Mouse (Mus musculus): ENCODE data around the gene Lztr1. TPM values are rescaled to one million over a fixed set of nuclear protein-coding genes. Genes with fewer than 3 reads are reported as not detected.
"Not testable (repeated sequence)": the region's sequence is repeated elsewhere in the genome, so short reads cannot be mapped to it uniquely, and the experiment has no call there.

The Lztr1 gene
- polyA plus RNA-seq, 1 experiment from 2014 or later, result 136 TPM

- Histone ChIP-seq H3K4me3 (peak overlapping the region; percentile 44), H3K36me3 (peaks cover 21% of the 10 kb centered on the region), H3K27ac (replicated peaks) (no peak overlapping the region), H3K4me1 (replicated peaks) (peaks cover 12% of the 10 kb centered on the region), H3K9ac (peak overlapping the region; percentile 46; the same call in 1 of the 2 replicates), H3K27me3 (peaks cover 6% of the 10 kb centered on the region; the same call in 1 of the 2 replicates), H3K4me2 (peak overlapping the region; percentile 85), H3K9me3 (no peaks in the 10 kb centered on the region)
- peak; percentile 23; the same call in 1 of the 2 replicates for ATAC-seq (ENCODE audit: low FRiP score, low read depth)
- 49% methylated on average over 14 of the region's 14 CpGs for WGBS
Measured at GRCm38 (mm10) chr16:17488478-17489468, 19.7 kb upstream of the Lztr1 start.

GRCm38 (mm10) chr16:17489469-17490111, 18.9 kb upstream of the Lztr1 start, which contains the start of gene Aifm3:
Aifm3 (plus strand) TSS chr16:17489611.
- Histone ChIP-seq H3K27me3 (peaks cover 6% of the 10 kb centered on the region; the same call in 1 of the 2 replicates), H3K9ac (peak within 1 kb of the TSS; percentile 46), H3K4me2 (peak within 1 kb of the TSS; percentile 85), H3K4me1 (replicated peaks) (peaks cover 12% of the 10 kb centered on the region), H3K4me3 (peak within 1 kb of the TSS; percentile 44), H3K9me3 (no peaks in the 10 kb centered on the region), H3K27ac (replicated peaks) (no peak within 1 kb of the TSS), H3K36me3 (peaks cover 14% of the 10 kb centered on the region)
- peak; percentile 68 for ATAC-seq (ENCODE audit: low FRiP score, low read depth)
- under 1% methylated on average over 45 of the region's 47 CpGs for WGBS

GRCm38 (mm10) chr16:17491154-17491553, 17.3 kb upstream of the Lztr1 start:
- no peak overlapping the region for H3K27ac ChIP-seq (replicated peaks)
- H3K4me3 ChIP-seq, result no peak overlapping the region
- peaks cover 5% of the 10 kb centered on the region for H3K36me3 ChIP-seq
- H3K4me1 ChIP-seq (replicated peaks), result peaks cover 13% of the 10 kb centered on the region
- H3K27me3 ChIP-seq, result peaks cover 6% of the 10 kb centered on the region; the same call in 1 of the 2 replicates
- ATAC-seq (ENCODE audit: low FRiP score, low read depth), result no peak
- 87% methylated on average over 5 of the region's 5 CpGs for WGBS
- no peak overlapping the region for H3K9ac ChIP-seq
- no peaks in the 10 kb centered on the region for H3K9me3 ChIP-seq
- no peak overlapping the region for H3K4me2 ChIP-seq

- no peak for ATAC-seq (ENCODE audit: low FRiP score, low read depth)
- WGBS, result 66% methylated on average over 5 of the region's 5 CpGs
Measured at GRCm38 (mm10) chr16:17491896-17492561, 16.5 kb upstream of the Lztr1 start.

GRCm38 (mm10) chr16:17496499-17497305, 11.8 kb upstream of the Lztr1 start:
- 49% methylated on average over 2 of the region's 2 CpGs for WGBS
- no peaks in the 10 kb centered on the region for H3K36me3 ChIP-seq
- no peak overlapping the region for H3K4me2 ChIP-seq
- ATAC-seq (ENCODE audit: low FRiP score, low read depth), result 0 out of 2 replicates have a peak, but pooled peaks have one; percentile 4
- no peak overlapping the region for H3K4me3 ChIP-seq
- H3K4me1 ChIP-seq (replicated peaks), result peaks cover 17% of the 10 kb centered on the region
- H3K9ac ChIP-seq, result no peak overlapping the region
- peak overlapping the region; percentile 59; the same call in 1 of the 2 replicates for H3K27ac ChIP-seq (replicated peaks)
- H3K27me3 ChIP-seq, result no peaks in the 10 kb centered on the region
- no peaks in the 10 kb centered on the region for H3K9me3 ChIP-seq

More at GRCm38 (mm10) chr16:17491896-17492561, 16.5 kb upstream of the Lztr1 start:
- H3K4me1 ChIP-seq (replicated peaks), result peaks cover 21% of the 10 kb centered on the region
- no peak overlapping the region for H3K4me3 ChIP-seq
- no peak overlapping the region for H3K27ac ChIP-seq (replicated peaks)
- no peak overlapping the region for H3K9ac ChIP-seq
- H3K27me3 ChIP-seq, result peaks cover 6% of the 10 kb centered on the region; the same call in 1 of the 2 replicates
- no peak overlapping the region for H3K4me2 ChIP-seq
- H3K36me3 ChIP-seq, result peaks cover 5% of the 10 kb centered on the region
- no peaks in the 10 kb centered on the region for H3K9me3 ChIP-seq

- WGBS, result 12% methylated on average over 10 of the region's 10 CpGs
- peaks cover 17% of the 10 kb centered on the region for H3K4me1 ChIP-seq (replicated peaks)
- peak; percentile 81 for ATAC-seq (ENCODE audit: low FRiP score, low read depth)
- H3K9me3 ChIP-seq, result no peaks in the 10 kb centered on the region
- no peak overlapping the region for H3K9ac ChIP-seq
- H3K4me2 ChIP-seq, result no peak overlapping the region; the same call in 1 of the 2 replicates
- no peaks in the 10 kb centered on the region for H3K36me3 ChIP-seq
- H3K27ac ChIP-seq (replicated peaks), result peak overlapping the region; percentile 45
- H3K4me3 ChIP-seq, result no peak overlapping the region
- H3K27me3 ChIP-seq, result no peaks in the 10 kb centered on the region
Measured at GRCm38 (mm10) chr16:17499249-17499883, 9.1 kb upstream of the Lztr1 start.

GRCm38 (mm10) chr16:17502681-17503080, 5.8 kb upstream of the Lztr1 start:
- ATAC-seq (ENCODE audit: low FRiP score, low read depth), result no peak
- peaks cover 8% of the 10 kb centered on the region; the same call in 1 of the 2 replicates for H3K4me1 ChIP-seq (replicated peaks)
- H3K4me2 ChIP-seq, result no peak overlapping the region
- H3K9ac ChIP-seq, result no peak overlapping the region
- no peak overlapping the region for H3K27ac ChIP-seq (replicated peaks)
- no peaks in the 10 kb centered on the region for H3K9me3 ChIP-seq
- no peak overlapping the region for H3K4me3 ChIP-seq
- no peaks in the 10 kb centered on the region for H3K27me3 ChIP-seq
- H3K36me3 ChIP-seq, result no peaks in the 10 kb centered on the region
- 84% methylated on average over 4 of the region's 4 CpGs for WGBS

- no peak overlapping the region for H3K4me2 ChIP-seq
- no peak overlapping the region for H3K9ac ChIP-seq
- ATAC-seq (ENCODE audit: low FRiP score, low read depth), result no peak
- whole genome bisulfite sequencing, result 88% methylated on average over 5 of the region's 5 CpGs
- H3K9me3 ChIP-seq, result no peaks in the 10 kb centered on the region
- peaks cover 2% of the 10 kb centered on the region; the same call in 1 of the 2 replicates for H3K36me3 ChIP-seq
- H3K27me3 ChIP-seq, result no peaks in the 10 kb centered on the region
- no peak overlapping the region for H3K4me3 ChIP-seq
- no peak overlapping the region for H3K27ac ChIP-seq (replicated peaks)
- H3K4me1 ChIP-seq (replicated peaks), result peaks cover 23% of the 10 kb centered on the region
Measured at GRCm38 (mm10) chr16:17507018-17507552, 1.4 kb upstream of the Lztr1 start.

- Histone ChIP-seq H3K4me1 (replicated peaks) (peaks cover 23% of the 10 kb centered on the region), H3K27ac (replicated peaks) (peak overlapping the region; percentile 96), H3K36me3 (peaks cover 10% of the 10 kb centered on the region), H3K9ac (peak overlapping the region; percentile 64), H3K4me2 (peak overlapping the region; percentile 78), H3K4me3 (peak overlapping the region; percentile 64)
- ATAC-seq (ENCODE audit: low FRiP score, low read depth), result peak; percentile 5; the same call in 1 of the 2 replicates
- WGBS, result 26% methylated on average over 3 of the region's 3 CpGs
- H3K9me3 ChIP-seq, H3K27me3 ChIP-seq: not testable (repeated sequence)
Measured at GRCm38 (mm10) chr16:17508031-17508430, 457 bp upstream of the Lztr1 start.

GRCm38 (mm10) chr16:17509240-17509597, 731 bp downstream of the Lztr1 start:
- Histone ChIP-seq H3K9ac (peak overlapping the region; percentile 64), H3K4me3 (peak overlapping the region; percentile 64), H3K27me3 (no peaks in the 10 kb centered on the region), H3K4me2 (peak overlapping the region; percentile 78), H3K36me3 (peaks cover 22% of the 10 kb centered on the region), H3K9me3 (no peaks in the 10 kb centered on the region), H3K4me1 (replicated peaks) (peaks cover 23% of the 10 kb centered on the region), H3K27ac (replicated peaks) (peak overlapping the region; percentile 96)
- no peak; the same call in 1 of the 2 replicates for ATAC-seq (ENCODE audit: low FRiP score, low read depth)
- WGBS, result 10% methylated on average over 9 of the region's 9 CpGs

Measured in hindbrain, embryonic 15.5 days (tissue).